Mouse (Mus musculus) liver, embryonic 14.5 days (tissue): Measurements from ENCODE around the gene Tbccd1.

Source experiments
- CTCF ChIP-seq: IDR thresholded peaks from 2 replicates; pipeline ENCODE4 v1.5.1; 2016; ENCODE audit warnings: antibody characterized with exemption, low read depth, control low read depth
- EP300 ChIP-seq: IDR thresholded peaks from 2 replicates; pipeline ENCODE4 v1.6.1; 2016; ENCODE audit warnings: antibody characterized with exemption, low read depth

- no peak for TF ChIP-seq CTCF
- TF ChIP-seq EP300: no peak
Observed at GRCm38 (mm10) chr16:22797521-22797920, 59.9 kb downstream of the Tbccd1 start.
